Mouse (Mus musculus) ES-E14 (cell line): ENCODE data around the gene Rhot1.

Experiments
- MAFK ChIP-seq: IDR thresholded peaks from 2 replicates; pipeline ENCODE4 v1.6.1; 2014; ENCODE audit warnings: mild to moderate bottlenecking, low read depth, low read length, inconsistent platforms; ENCODE audit not compliant: insufficient read depth
- ZNF384 ChIP-seq: IDR thresholded peaks from 2 replicates; pipeline ENCODE4 v1.6.1; 2012; ENCODE audit warnings: low read depth, low read length, inconsistent platforms

- no peak for TF ChIP-seq ZNF384
- no peak for TF ChIP-seq MAFK
These were observed 40.7 kb upstream of the Rhot1 start for GRCm38 (mm10) chr11:80168121-80168520.
